Mouse (Mus musculus) intestine, postnatal 0 days (tissue): ENCODE data around the gene Cant1. TPM values are rescaled to one million over a fixed set of nuclear protein-coding genes. Genes with fewer than 3 reads are reported as not detected.

Experiments
- ATAC-seq: fragments of 200-750 bp; cut with Nextera tagmentation; 2 replicates; pipeline ENCODE4 v1.8.0; 2017; ENCODE audit warnings: mild to moderate bottlenecking, moderate TSS enrichment, moderate library complexity
- H3K27ac ChIP-seq: fragments of 300-500 bp; sonication (generic); 2 replicates; pipeline ENCODE4 v1.5.1; 2014; ENCODE audit warnings: mild to moderate bottlenecking, low read depth, low read length, moderate library complexity
- H3K27me3 ChIP-seq: fragments of 300-500 bp; sonication (generic); replicated peaks from 2 replicates; pipeline ENCODE4 v1.6.1; 2014; ENCODE audit warnings: low read length, mixed read lengths; ENCODE audit not compliant: control insufficient read depth, insufficient read depth
- H3K36me3 ChIP-seq: fragments of 300-500 bp; sonication (generic); 2 replicates; pipeline ENCODE4 v1.6.1; 2014; ENCODE audit warnings: mild to moderate bottlenecking, moderate library complexity; ENCODE audit not compliant: control insufficient read depth, insufficient read depth
- H3K4me1 ChIP-seq: fragments of 300-500 bp; sonication (generic); replicated peaks from 2 replicates; pipeline ENCODE4 v1.6.1; 2014; ENCODE audit warnings: antibody characterized with exemption, low read length, mixed read lengths; ENCODE audit not compliant: control insufficient read depth, insufficient read depth
- H3K4me2 ChIP-seq: fragments of 300-500 bp; sonication (generic); replicated peaks from 2 replicates; pipeline ENCODE4 v1.6.1; 2014; ENCODE audit warnings: low read depth, mild to moderate bottlenecking, moderate library complexity
- H3K4me3 ChIP-seq: fragments of 300-500 bp; sonication (generic); 2 replicates; pipeline ENCODE4 v1.5.1; 2014; ENCODE audit warnings: low read depth, low read length
- H3K9ac ChIP-seq: fragments of 300-500 bp; sonication (generic); 2 replicates; pipeline ENCODE4 v1.6.1; 2014; ENCODE audit warnings: mild to moderate bottlenecking, low read depth, low read length
- H3K9me3 ChIP-seq: fragments of 300-500 bp; sonication (generic); 2 replicates; pipeline ENCODE4 v1.6.1; 2016; ENCODE audit warnings: mixed run types; ENCODE audit not compliant: control insufficient read depth
- CTCF ChIP-seq: sonication (generic); IDR thresholded peaks from 2 replicates; pipeline ENCODE4 v1.5.1; 2016; ENCODE audit warnings: low read depth, mild to moderate bottlenecking, control low read depth, antibody characterized with exemption, moderate library complexity
- WGBS: fragments of 180-500 bp; shearing (Covaris S2); extraction: QIAGEN DNeasy Blood & Tissue Kit; methylation state at CpG from one replicate; pipeline ENCODE4 v1.1.7; 2014; 5-methylcytosine and 5-hydroxymethylcytosine counted together
- polyA plus RNA-seq: library from polyadenylated mRNA; unstranded; fragments of >200 nt; fragmentation: Nextera tagmentation; extraction: Ambion mirVana; gene quantifications from 2 replicates; pipeline ENCODE4 v1.2.1, GENCODE M21; 2015

The Cant1 gene
- polyA plus RNA-seq, 1 experiment from 2014 or later, result 35.0 TPM

DNA sequence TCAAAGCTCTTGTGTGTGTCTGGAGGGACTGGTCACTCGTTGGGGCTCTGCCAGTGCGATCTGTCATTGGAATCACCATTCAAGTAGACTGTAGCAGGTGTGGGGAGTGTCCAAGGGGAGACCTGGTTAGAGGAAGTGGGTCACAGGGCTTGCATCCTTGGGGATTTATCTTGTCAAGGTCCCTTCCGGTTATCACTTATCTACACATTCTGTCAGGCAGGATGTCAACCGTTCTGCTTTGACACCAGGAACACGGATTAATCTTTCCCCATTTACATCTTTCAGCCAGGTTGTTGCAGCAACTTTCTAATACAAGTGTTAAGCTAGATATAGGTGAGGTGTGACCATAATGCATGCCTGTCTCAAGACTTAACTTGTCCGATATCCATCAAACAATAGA lies 36.9 kb upstream of the Cant1 start:
- Histone ChIP-seq H3K4me1 (0 out of 2 replicates have a peak, but pooled peaks cover 3% of the 10 kb centered on the region), H3K36me3 (no peaks in the 10 kb centered on the region), H3K4me3 (no peak overlapping the region), H3K9ac (no peak overlapping the region), H3K27ac (no peak overlapping the region), H3K4me2 (no peak overlapping the region), H3K9me3 (no peaks in the 10 kb centered on the region), H3K27me3 (no peaks in the 10 kb centered on the region)
- 72% methylated on average over 6 of the region's 6 CpGs for WGBS
- ATAC-seq, result no peak
- no peak for TF ChIP-seq CTCF

DNA sequence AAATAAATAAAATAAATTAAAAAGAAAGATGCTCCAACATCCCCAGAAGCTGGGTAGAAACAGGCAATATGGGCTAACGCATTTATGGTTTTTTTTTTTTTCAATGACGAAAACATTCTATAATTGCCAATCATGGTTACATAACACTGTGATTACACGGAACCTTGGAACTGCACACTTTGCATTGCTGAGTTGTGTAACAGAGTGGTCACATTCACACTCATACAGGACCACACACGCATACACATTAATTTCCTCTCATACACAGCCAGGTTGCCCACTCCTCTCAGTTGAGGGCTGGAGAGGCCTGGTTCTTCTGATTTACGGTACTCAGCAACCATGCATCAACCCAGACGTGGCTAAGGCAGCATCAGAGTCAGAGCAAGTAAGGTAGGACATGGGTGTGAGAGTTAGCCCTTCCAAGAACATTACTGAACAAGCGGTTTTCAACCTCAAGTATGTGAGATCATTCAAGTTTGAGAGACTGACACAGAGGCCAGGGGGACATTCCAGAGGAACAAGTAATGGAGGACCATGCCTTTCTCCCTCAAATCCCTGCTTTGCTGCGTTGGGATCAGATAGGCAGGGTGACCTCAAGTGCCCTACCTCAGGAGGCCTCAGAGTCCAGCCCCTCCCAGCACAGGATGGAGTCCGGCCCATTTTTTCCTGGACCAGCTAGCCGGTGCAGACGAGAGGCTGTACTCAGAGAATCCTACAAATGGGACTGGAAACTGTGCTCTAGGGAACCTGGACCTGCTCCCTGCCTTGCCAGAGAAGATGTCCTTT lies 35.2 kb upstream of the Cant1 start:
- TF ChIP-seq CTCF, result no peak
- 66% methylated on average over 11 of the region's 11 CpGs for WGBS
- no peak for ATAC-seq
- Histone ChIP-seq H3K4me2 (no peak overlapping the region), H3K9ac (no peak overlapping the region), H3K4me3 (no peak overlapping the region), H3K27ac (no peak overlapping the region), H3K27me3 (no peaks in the 10 kb centered on the region), H3K36me3 (no peaks in the 10 kb centered on the region), H3K9me3 (no peaks in the 10 kb centered on the region), H3K4me1 (0 out of 2 replicates have a peak, but pooled peaks cover 3% of the 10 kb centered on the region)

DNA sequence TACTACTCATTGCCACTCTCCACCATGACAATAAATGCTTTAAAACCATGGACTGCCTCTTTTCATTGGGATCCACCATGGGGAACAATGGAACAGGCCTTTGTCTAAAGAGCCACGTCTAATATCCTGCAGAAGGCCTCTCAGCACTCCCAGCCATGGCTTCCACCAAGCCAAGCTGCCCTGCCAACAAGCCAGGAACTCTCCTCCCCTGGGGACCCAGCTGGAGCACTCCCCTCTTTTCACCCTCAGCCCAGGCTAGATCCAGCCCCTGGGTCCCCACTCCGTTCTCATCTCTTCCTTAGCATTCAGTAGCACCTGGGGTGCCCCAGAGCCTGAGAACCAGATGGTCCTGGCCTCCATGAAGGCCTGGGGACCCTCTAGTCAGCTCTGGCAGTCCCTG lies 34.1 kb upstream of the Cant1 start:
- Histone ChIP-seq H3K36me3 (no peaks in the 10 kb centered on the region), H3K4me3 (no peak overlapping the region), H3K4me2 (no peak overlapping the region), H3K27ac (no peak overlapping the region), H3K4me1 (0 out of 2 replicates have a peak, but pooled peaks cover 3% of the 10 kb centered on the region), H3K9me3 (no peaks in the 10 kb centered on the region), H3K9ac (no peak overlapping the region), H3K27me3 (no peaks in the 10 kb centered on the region)
- WGBS, result 83% methylated on average over 2 of the region's 2 CpGs
- ATAC-seq, result no peak
- no peak for TF ChIP-seq CTCF

DNA sequence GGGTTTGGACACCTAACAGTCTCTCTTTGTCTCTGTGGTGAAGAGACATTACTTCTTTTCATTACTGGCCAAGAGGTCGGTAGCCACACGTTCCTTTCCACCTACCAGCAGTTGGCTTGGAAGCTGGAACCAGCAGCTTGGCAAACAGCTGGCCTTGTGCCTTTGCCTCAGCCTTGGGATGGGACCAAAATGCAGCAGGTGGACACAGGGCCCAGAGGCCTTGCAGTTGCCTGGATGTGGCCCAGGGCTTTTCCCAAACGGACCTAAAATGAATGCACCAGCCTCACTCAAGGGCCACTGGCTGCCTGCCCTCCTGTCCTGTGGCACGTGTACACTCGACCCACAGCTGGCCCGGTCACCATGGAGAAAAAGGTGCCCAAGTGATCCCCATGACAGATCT lies 32.3 kb upstream of the Cant1 start:
- TF ChIP-seq CTCF, result no peak
- Histone ChIP-seq H3K4me2 (no peak overlapping the region), H3K36me3 (no peaks in the 10 kb centered on the region), H3K27me3 (no peaks in the 10 kb centered on the region), H3K4me1 (0 out of 2 replicates have a peak, but pooled peaks cover 3% of the 10 kb centered on the region), H3K4me3 (no peak overlapping the region), H3K9me3 (no peaks in the 10 kb centered on the region), H3K9ac (no peak overlapping the region), H3K27ac (no peak overlapping the region)
- 84% methylated on average over 6 of the region's 6 CpGs for WGBS
- ATAC-seq, result no peak

DNA sequence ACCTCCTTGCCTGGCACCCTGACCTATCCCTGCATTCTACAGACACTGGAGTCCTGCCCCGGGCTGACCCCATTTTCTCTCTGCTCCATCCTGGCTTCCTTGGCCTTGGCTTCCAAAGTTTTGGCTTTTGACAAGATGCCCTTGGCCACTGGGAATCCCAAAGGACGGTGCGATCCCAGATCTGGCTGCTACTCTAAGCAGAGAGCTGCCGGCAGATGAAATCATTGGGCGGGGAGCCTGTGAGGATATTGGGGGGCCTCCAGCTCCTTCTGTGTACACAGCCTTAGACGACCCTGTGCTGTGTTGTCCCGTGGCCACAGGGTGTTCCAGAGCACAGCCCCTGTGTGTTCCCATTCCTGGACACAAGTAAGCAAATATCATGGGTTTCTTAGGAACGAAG lies 29.5 kb upstream of the Cant1 start:
- TF ChIP-seq CTCF, result no peak
- ATAC-seq, result no peak
- WGBS, result 75% methylated on average over 8 of the region's 8 CpGs

DNA sequence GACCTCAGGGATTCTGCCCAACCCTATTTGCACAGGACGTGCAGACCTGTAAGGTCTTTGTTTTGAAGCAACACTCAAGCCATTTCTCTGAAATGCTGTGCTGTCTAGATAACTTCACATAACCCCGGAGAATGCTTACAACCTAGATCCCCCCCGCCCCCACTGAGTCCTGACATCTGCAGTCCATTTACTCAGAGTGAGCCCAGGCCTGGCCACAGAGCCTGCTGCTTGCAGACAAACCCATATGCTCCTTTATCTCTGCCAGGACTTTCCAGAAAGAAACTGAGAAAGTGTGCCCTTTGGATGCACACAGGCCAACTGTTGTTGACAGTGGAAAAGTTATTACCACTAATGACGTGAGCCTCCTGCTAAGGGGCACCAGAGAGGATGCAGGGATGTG lies 28.5 kb upstream of the Cant1 start:
- no peaks in the 10 kb centered on the region; the same call in 1 of the 2 replicates for H3K36me3 ChIP-seq
- H3K9me3 ChIP-seq, result no peaks in the 10 kb centered on the region
- H3K4me2 ChIP-seq, result no peak overlapping the region
- no peak overlapping the region for H3K9ac ChIP-seq
- TF ChIP-seq CTCF, result no peak
- WGBS, result 64% methylated on average over 4 of the region's 4 CpGs
- no peak for ATAC-seq
- H3K27ac ChIP-seq, result no peak overlapping the region
- H3K27me3 ChIP-seq, result no peaks in the 10 kb centered on the region
- H3K4me3 ChIP-seq, result no peak overlapping the region
- H3K4me1 ChIP-seq, result no peaks in the 10 kb centered on the region

More for the DNA sequence above, 29.5 kb upstream of the Cant1 start:
- Histone ChIP-seq H3K27me3 (no peaks in the 10 kb centered on the region), H3K9me3 (no peaks in the 10 kb centered on the region), H3K36me3 (no peaks in the 10 kb centered on the region; the same call in 1 of the 2 replicates), H3K9ac (no peak overlapping the region), H3K4me1 (no peaks in the 10 kb centered on the region), H3K27ac (no peak overlapping the region), H3K4me3 (no peak overlapping the region), H3K4me2 (no peak overlapping the region)
